Mouse (Mus musculus) bone marrow, adult 2 months (tissue): ENCODE data around the gene Gnptab.

ENCODE experiments used
- CTCF ChIP-seq: fragments of 200-500 bp; IDR thresholded peaks from 2 replicates; pipeline ENCODE4 v1.5.1; 2011; ENCODE audit warnings: low read length, control low read depth; ENCODE audit not compliant: control insufficient read depth, insufficient read depth
- POLR2A ChIP-seq: fragments of 200-500 bp; IDR thresholded peaks from 2 replicates; pipeline ENCODE4 v1.6.1; 2011; ENCODE audit warnings: low read depth, mild to moderate bottlenecking, control low read depth, low read length, borderline replicate concordance; ENCODE audit not compliant: control insufficient read depth

GRCm38 (mm10) chr10:88352549-88352948 is 26.4 kb upstream of the Gnptab start:
- TF ChIP-seq POLR2A: no peak
- TF ChIP-seq CTCF: no peak
